Mouse (Mus musculus) C2C12 (cell line): ENCODE measurements around the gene Plekha8.

Source experiments
- CTCF ChIP-seq: IDR thresholded peaks from one replicate; pipeline ENCODE4 v1.5.1; 2011; ENCODE audit not compliant: control insufficient read depth, insufficient read depth, insufficient read length
- MAX ChIP-seq: IDR thresholded peaks from one replicate; pipeline ENCODE4 v1.6.1; 2011; ENCODE audit warnings: mild to moderate bottlenecking, control low read depth
- MYOG ChIP-seq: IDR thresholded peaks from one replicate; pipeline ENCODE4 v1.6.1; 2011; ENCODE audit not compliant: control insufficient read depth, insufficient read length; ENCODE audit errors: extremely low read depth

- TF ChIP-seq CTCF (no peak), MYOG (no peak), MAX (no peak)
Measured at GRCm38 (mm10) chr6:54606241-54606640, 11.3 kb downstream of the Plekha8 start.
